Mouse (Mus musculus) erythroblast, embryonic 14.5 days (primary cell): ENCODE measurements around the gene Cit. TPM values are rescaled to one million over a fixed set of nuclear protein-coding genes. Genes with fewer than 3 reads are reported as not detected.
"Not testable (repeated sequence)": the region's sequence is repeated elsewhere in the genome, so short reads cannot be mapped to it uniquely, and the experiment has no call there.

Source experiments
- H3K27me3 ChIP-seq: 2 replicates; pipeline ENCODE4 v1.6.1; 2012; ENCODE audit warnings: inconsistent platforms; ENCODE audit not compliant: control insufficient read depth
- H3K36me3 ChIP-seq: 2 replicates; pipeline ENCODE4 v1.6.1; 2012; ENCODE audit warnings: mild to moderate bottlenecking, inconsistent platforms; ENCODE audit not compliant: control insufficient read depth
- H3K4me1 ChIP-seq: 2 replicates; pipeline ENCODE4 v1.6.1; 2012; ENCODE audit warnings: inconsistent platforms; ENCODE audit not compliant: control insufficient read depth
- H3K4me3 ChIP-seq: replicated peaks from 2 replicates; pipeline ENCODE3; 2012; ENCODE audit warnings: moderate library complexity, mild to moderate bottlenecking, inconsistent platforms
- H3K9me3 ChIP-seq: 2 replicates; pipeline ENCODE4 v1.6.1; 2012; ENCODE audit warnings: low read length, inconsistent platforms, mixed read lengths; ENCODE audit not compliant: control insufficient read depth
- GATA1 ChIP-seq: IDR thresholded peaks from 2 replicates; pipeline ENCODE4 v1.6.1; 2012; ENCODE audit warnings: low read length, inconsistent platforms, mixed read lengths
- TAL1 ChIP-seq: IDR thresholded peaks from 3 replicates; pipeline ENCODE4 v1.6.1; 2012; ENCODE audit warnings: low read length, inconsistent platforms, mixed read lengths
- polyA plus RNA-seq: library from polyadenylated mRNA; stranded (reverse); fragments of >175 nt; gene quantifications from 2 replicates; pipeline ENCODE4 v1.2.3, GENCODE M21; 2012

Gene Cit
- 13.6 and 14.1 TPM in 2 replicates for polyA plus RNA-seq

DNA sequence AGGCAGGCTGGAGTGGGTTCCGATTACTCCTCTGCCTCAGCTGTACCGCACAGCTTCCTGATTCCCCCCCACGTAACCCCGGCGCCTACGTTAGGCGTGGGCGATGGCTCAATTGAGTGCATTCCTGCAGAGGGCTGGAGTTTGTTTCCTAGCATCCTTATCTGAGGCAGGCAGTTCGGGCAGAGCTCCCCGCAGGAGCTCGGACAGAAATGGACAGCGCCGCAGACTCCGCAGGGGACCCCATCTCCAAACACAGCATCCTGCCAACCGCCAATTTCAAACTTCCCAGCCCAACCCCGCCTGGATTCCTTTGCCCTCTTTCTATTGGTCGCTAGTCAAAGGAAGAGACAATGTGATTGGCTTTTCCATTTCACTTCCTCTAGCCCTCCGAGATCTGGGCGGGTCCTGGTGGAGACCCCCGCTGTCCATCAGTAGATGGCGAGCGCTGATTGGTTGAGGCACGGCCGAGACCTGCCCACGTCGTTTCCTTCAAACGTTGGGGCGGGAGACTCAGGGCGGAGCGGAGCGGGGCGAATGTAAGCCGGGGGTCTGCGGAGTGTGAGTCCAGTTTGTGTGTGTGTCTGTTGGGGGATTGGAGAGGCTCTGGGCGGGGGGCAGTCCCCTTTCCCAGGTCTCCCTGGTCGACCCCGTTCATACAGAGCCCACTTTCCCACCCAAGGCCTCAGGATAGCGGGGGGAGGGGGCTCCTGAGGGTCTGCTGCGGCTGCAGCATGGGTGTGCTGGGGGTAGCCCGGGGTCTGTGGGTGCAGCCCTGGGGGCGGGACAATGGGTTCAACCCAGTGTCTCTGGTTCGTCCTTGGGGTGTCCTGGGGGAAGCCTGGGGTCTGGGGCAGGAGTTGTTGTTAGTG is at the start of gene Cit:
TSS of gene Cit (plus strand) at position 513 of the 869 bp plus-strand sequence.
- Histone ChIP-seq H3K4me3 (peak within 1 kb of the TSS; percentile 100), H3K27me3 (no peaks in the 10 kb centered on the region), H3K9me3 (peaks cover 5% of the 10 kb centered on the region), H3K36me3 (peaks cover 44% of the 10 kb centered on the region), H3K4me1 (peaks cover 51% of the 10 kb centered on the region)
- 0 out of 2 replicates have a peak, but pooled peaks have one; percentile 23 for TF ChIP-seq GATA1
- TF ChIP-seq TAL1, result no peak

DNA sequence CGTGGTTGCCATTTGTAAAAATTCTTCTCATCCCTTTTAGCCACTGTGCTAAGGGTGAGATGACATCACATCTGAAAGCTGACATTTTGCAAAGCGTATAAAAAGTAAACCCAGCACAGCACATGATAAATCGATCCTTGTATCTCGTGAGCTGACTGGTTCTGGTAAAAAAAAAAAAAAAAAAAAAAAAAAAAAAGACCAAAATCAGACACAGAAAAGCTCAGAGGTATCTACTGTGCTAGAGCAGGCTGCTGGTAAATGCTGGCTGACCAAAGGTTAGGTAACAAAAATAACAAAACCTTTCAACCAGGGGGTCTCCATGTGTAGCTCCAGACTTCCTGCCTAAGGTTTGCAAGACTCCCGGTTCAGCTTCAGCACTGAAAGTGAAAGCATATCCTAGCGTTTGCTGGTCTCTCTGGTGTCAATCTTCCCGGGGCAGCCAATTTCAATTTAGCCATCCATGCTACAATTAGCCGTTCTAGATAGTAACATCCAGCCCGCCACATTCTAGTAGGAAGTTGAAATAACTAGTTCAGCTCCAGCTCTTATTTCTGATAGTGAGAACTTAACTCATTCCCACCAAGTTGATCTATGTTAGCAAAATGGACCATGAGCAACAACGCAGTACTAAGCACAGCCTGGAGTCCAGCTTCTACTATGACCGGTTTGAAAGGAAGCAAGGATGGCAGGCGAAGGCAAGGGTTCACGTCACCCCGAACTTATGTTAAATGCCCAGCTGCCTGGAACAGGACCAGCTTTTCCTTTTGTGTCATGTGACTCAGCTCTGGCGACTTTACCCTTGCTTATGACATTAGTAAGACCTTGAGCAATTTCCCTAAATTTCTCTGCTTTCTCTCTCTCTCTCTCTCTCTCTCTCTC is 45.8 kb upstream of the Cit start:
- no peaks in the 10 kb centered on the region for H3K4me1 ChIP-seq
- H3K9me3 ChIP-seq, result no peaks in the 10 kb centered on the region
- H3K4me3 ChIP-seq, result no peak overlapping the region
- no peak for TF ChIP-seq GATA1
- TF ChIP-seq TAL1, result no peak
- H3K36me3 ChIP-seq, result no peaks in the 10 kb centered on the region
- H3K27me3 ChIP-seq, result no peaks in the 10 kb centered on the region

DNA sequence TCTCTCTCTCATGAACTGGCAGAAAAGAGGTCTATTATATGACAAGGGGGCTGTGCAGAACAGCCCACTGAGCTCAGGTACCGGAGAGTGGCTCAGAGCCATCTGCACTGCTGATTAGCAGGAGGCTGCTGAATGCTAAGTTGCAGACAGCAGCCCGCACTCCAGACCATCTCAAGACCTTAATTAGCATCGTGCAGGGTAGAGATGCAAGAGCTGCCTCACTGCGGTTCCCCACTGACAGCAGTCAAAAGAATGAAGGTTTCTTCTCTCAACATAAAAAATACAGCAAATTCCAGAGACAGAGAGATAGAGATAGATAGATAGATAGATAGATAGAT is 45.2 kb upstream of the Cit start:
- no peaks in the 10 kb centered on the region for H3K4me1 ChIP-seq
- TF ChIP-seq GATA1 (no peak), TAL1 (no peak)
- no peak overlapping the region for H3K4me3 ChIP-seq

DNA sequence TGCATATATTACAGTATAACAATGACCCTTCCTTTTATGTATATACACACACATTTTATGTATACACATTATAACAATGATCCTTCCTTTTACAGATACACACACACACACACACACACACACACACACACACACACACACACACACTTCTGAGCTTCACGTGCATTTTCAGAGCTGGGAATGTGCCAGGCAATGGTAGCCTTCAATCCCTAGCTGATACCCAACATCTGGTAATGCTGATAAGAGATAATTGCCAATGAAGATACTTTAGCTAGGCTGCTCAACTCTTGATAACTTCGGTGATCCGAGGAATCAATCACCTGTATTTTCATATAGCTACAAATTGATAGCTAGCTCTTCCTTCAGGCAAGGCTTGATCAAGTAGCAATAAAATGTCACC is 32.8 kb upstream of the Cit start:
- Histone ChIP-seq H3K27me3 (no peaks in the 10 kb centered on the region), H3K4me3 (no peak overlapping the region), H3K4me1 (peaks cover 3% of the 10 kb centered on the region), H3K36me3 (no peaks in the 10 kb centered on the region), H3K9me3 (no peaks in the 10 kb centered on the region)
- no peak for TF ChIP-seq GATA1
- TF ChIP-seq TAL1, result no peak

More for the DNA sequence above, 45.2 kb upstream of the Cit start:
- Histone ChIP-seq H3K36me3 (no peaks in the 10 kb centered on the region), H3K9me3 (no peaks in the 10 kb centered on the region), H3K27me3 (no peaks in the 10 kb centered on the region)

DNA sequence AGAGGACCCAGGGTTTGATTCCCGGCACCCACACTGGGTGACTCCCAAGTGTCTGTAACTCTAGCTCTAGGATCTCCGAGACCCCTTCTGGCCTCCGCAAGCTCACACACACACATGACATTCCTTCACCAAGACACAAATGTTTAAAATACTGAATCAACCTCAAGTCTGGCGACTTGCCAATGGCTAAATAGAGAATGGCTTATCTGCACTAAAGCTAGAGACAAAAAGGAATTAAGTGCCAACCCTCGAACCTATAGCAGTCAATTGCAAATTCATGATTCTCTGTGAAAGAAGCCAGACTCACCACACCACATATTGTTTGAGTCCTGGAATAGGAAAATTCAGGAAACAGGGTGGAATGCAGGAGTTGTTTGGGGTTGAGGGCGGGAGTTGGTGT is 28.1 kb upstream of the Cit start:
- H3K4me1 ChIP-seq, result peaks cover 3% of the 10 kb centered on the region
- H3K36me3 ChIP-seq, result no peaks in the 10 kb centered on the region
- H3K9me3 ChIP-seq, result no peaks in the 10 kb centered on the region
- no peak overlapping the region for H3K4me3 ChIP-seq
- no peak for TF ChIP-seq GATA1
- TF ChIP-seq TAL1, result no peak
- H3K27me3 ChIP-seq, result no peaks in the 10 kb centered on the region

DNA sequence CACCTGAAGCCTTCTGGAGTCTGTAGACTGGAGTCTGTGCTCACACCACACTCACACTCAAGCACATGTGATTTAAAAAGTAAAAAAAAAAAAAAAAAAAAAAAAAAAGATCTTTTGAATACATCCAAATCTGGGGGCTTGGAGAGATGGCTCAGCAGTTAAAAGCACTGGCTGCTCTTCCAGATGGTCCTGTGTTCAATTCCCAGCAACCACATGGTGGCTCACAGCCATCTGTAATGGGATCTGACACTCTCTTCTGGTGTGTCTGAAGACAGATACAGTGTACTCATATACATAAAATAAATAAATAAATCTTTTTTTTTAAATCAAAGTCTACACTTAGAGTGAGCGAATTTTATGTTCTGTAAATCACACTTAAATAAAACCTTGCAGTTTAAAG is 27.4 kb upstream of the Cit start:
- H3K9me3 ChIP-seq, result not testable (repeated sequence)

DNA sequence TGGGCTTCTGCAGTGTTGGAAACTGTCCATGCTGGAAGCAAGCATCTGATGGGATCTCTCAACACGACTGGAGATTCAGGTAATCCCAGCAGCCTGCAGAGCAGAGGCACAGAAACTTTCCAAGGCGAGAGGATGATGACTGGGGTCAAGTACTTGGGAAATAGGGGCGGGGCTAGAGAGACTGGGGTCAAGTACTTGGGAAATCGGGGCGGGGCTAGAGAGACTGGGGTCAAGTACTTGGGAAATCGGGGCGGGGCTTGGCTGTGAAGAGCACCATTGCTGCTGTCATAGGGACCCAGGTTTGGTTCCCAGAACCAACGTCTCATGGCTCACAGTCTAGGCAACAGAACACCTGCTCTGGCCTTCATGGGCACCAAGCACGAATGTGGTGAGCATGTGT is 25.1 kb upstream of the Cit start:
- peaks cover 4% of the 10 kb centered on the region for H3K9me3 ChIP-seq
- TF ChIP-seq TAL1 (no peak), GATA1 (no peak)
- H3K36me3 ChIP-seq, result no peaks in the 10 kb centered on the region

More for the DNA sequence above, 27.4 kb upstream of the Cit start:
- not testable (repeated sequence) for H3K4me1 ChIP-seq, H3K27me3 ChIP-seq, H3K36me3 ChIP-seq, H3K4me3 ChIP-seq

DNA sequence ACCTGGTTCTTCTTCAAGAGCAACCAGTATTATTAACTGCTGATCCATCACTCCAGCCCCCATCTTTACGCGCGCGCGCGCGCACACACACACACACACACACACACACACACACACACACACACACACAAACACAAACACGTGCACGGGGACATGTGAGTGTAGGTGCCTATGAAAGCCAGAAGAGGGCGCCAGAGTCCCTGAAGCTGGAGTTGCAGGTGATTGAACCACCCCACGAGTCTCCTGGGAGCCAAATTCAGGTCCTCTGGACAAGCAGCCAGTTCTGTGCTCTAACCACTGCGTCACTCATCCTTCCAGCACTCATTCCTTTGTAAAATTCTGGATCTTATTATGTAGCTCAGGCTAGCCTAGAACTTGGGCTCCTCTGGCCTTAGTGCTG is 23.9 kb upstream of the Cit start:
- peaks cover 3% of the 10 kb centered on the region for H3K4me1 ChIP-seq
- no peaks in the 10 kb centered on the region for H3K27me3 ChIP-seq
- no peaks in the 10 kb centered on the region for H3K36me3 ChIP-seq
- TF ChIP-seq GATA1, result no peak
- no peak for TF ChIP-seq TAL1
- no peak overlapping the region for H3K4me3 ChIP-seq
- H3K9me3 ChIP-seq, result peaks cover 4% of the 10 kb centered on the region

More for the DNA sequence above, 25.1 kb upstream of the Cit start:
- H3K27me3 ChIP-seq, result no peaks in the 10 kb centered on the region
- H3K4me1 ChIP-seq, result peaks cover 3% of the 10 kb centered on the region
- H3K4me3 ChIP-seq, result no peak overlapping the region

DNA sequence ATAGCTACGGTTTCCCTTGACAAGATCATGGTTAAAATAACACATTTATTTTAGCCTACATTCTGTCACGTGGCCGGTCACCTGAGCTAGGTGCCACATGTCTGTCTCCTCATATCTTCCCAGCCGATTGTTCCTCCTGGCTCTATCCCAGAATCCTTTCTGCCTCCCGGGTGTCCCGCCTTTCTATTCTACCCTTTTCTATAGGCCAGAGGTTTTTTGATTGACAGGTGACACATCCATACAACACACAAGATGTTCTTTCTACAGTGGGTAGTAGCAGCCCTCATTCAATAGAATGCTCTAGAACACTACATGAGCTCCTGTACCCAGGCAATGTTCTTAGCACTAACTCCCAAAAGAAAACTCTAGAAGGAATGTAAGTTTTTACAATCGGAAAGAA is 23.2 kb upstream of the Cit start:
- Histone ChIP-seq H3K9me3 (peaks cover 4% of the 10 kb centered on the region), H3K27me3 (no peaks in the 10 kb centered on the region), H3K4me1 (peaks cover 3% of the 10 kb centered on the region), H3K4me3 (no peak overlapping the region), H3K36me3 (no peaks in the 10 kb centered on the region)
- no peak for TF ChIP-seq TAL1
- no peak for TF ChIP-seq GATA1
